Mouse (Mus musculus) liver, embryonic 14.5 days (tissue): ENCODE measurements around the gene Pth1r.

Source experiments
- CTCF ChIP-seq: IDR thresholded peaks from 2 replicates; pipeline ENCODE4 v1.5.1; 2016; ENCODE audit warnings: antibody characterized with exemption, low read depth, control low read depth
- EP300 ChIP-seq: IDR thresholded peaks from 2 replicates; pipeline ENCODE4 v1.6.1; 2016; ENCODE audit warnings: antibody characterized with exemption, low read depth

DNA sequence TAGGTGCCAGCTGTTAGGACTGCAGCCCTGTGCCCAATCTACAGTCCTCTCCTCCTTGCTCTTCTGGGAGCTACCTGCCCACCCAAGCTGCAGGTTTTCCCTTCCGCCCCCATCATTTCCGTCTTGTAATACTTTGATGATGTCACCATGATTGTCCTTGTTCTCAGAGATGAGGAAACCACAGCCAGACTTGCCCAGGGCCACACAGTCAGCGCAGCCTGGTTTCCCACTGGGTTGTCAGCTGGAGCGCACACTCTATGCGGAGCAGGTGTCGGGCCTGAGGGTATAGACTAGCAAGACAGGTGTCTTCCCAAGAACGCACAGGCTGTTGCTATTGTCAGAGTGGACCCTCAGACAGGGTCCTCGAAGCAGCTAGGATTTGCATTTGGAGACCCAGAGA lies 61.8 kb downstream of the Pth1r start:
- TF ChIP-seq EP300: no peak
- TF ChIP-seq CTCF: no peak
